Mouse (Mus musculus) hindbrain, embryonic 16.5 days (tissue): ENCODE results near the gene Best3. TPM values are rescaled to one million over a fixed set of nuclear protein-coding genes. Genes with fewer than 3 reads are reported as not detected.
"Not testable (repeated sequence)": the region's sequence is repeated elsewhere in the genome, so short reads cannot be mapped to it uniquely, and the experiment has no call there.

Experiments used
- ATAC-seq: fragments of 200-750 bp; cut with Nextera tagmentation; 2 replicates; pipeline ENCODE4 v1.8.0; 2017; ENCODE audit warnings: moderate TSS enrichment, moderate library complexity
- H3K27ac ChIP-seq: fragments of 300-500 bp; sonication (generic); 2 replicates; pipeline ENCODE4 v1.5.1; 2014; ENCODE audit warnings: low read depth, mild to moderate bottlenecking, control low read depth, low read length, moderate library complexity
- H3K27me3 ChIP-seq: fragments of 300-500 bp; sonication (generic); replicated peaks from 2 replicates; pipeline ENCODE4 v1.6.1; 2014; ENCODE audit warnings: low read length; ENCODE audit not compliant: control insufficient read depth, insufficient read depth
- H3K36me3 ChIP-seq: fragments of 300-500 bp; sonication (generic); 2 replicates; pipeline ENCODE4 v1.6.1; 2014; ENCODE audit warnings: mild to moderate bottlenecking, low read length, moderate library complexity, mixed read lengths; ENCODE audit not compliant: control insufficient read depth, insufficient read depth
- H3K4me1 ChIP-seq: fragments of 300-500 bp; sonication (generic); 2 replicates; pipeline ENCODE4 v1.6.1; 2014; ENCODE audit warnings: low read depth, low read length; ENCODE audit not compliant: control insufficient read depth, insufficient read depth
- H3K4me2 ChIP-seq: fragments of 300-500 bp; sonication (generic); 2 replicates; pipeline ENCODE4 v1.6.1; 2014; ENCODE audit warnings: mild to moderate bottlenecking, low read length, control low read depth, moderate library complexity
- H3K4me3 ChIP-seq: fragments of 300-500 bp; sonication (generic); 2 replicates; pipeline ENCODE4 v1.5.1; 2014; ENCODE audit warnings: mild to moderate bottlenecking, low read length, control low read depth, moderate library complexity
- H3K9ac ChIP-seq: fragments of 300-500 bp; sonication (generic); 2 replicates; pipeline ENCODE4 v1.6.1; 2014; ENCODE audit warnings: low read depth, mild to moderate bottlenecking, control low read depth, low read length, moderate library complexity
- H3K9me3 ChIP-seq: fragments of 300-500 bp; sonication (generic); 2 replicates; pipeline ENCODE4 v1.6.1; 2014; ENCODE audit warnings: mild to moderate bottlenecking, low read length, moderate library complexity; ENCODE audit not compliant: control insufficient read depth
- WGBS: fragments of 180-500 bp; shearing (Covaris S2); extraction: QIAGEN DNeasy Blood & Tissue Kit; methylation state at CpG from one replicate; pipeline ENCODE4 v1.1.7; 2014; 5-methylcytosine and 5-hydroxymethylcytosine counted together
- polyA plus RNA-seq: library from polyadenylated mRNA; unstranded; fragments of >200 nt; fragmentation: Nextera tagmentation; extraction: Ambion mirVana; gene quantifications from 2 replicates; pipeline ENCODE4 v1.2.1, GENCODE M21; 2015

Best3 gene
- polyA plus RNA-seq, 1 experiment from 2014 or later, result 0.16 TPM

- Histone ChIP-seq H3K27me3 (no peaks in the 10 kb centered on the region), H3K4me3 (peak overlapping the region; percentile 24), H3K4me2 (peak overlapping the region; percentile 51), H3K9me3 (no peaks in the 10 kb centered on the region), H3K4me1 (peaks cover 4% of the 10 kb centered on the region; the same call in 1 of the 2 replicates), H3K9ac (no peak overlapping the region), H3K27ac (no peak overlapping the region), H3K36me3 (no peaks in the 10 kb centered on the region)
- ATAC-seq, result peak; percentile 83
- 18% methylated on average over 12 of the region's 12 CpGs for WGBS
These were observed 27.7 kb downstream of the Best3 start for GRCm38 (mm10) chr10:117013689-117014390.

DNA sequence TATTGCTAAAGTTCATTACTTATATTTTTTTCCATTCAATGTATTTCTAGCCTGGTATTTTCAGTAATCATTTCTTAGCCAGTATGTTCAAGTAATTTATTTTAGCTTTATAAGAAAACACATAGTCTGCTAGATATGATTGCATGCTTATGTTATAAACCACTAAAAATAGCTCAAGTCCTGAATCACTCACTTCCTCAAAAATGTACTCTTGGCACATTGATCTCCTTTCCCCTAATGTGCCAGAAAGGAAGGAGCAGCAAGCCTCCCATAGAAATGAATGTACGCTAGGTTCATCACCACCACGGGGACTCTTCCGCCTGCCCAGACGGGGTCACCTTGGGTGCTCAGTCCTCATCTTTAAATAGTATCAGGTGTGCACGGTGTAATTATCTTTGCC, 28.5 kb downstream of the Best3 start:
- H3K27me3 ChIP-seq, result no peaks in the 10 kb centered on the region
- WGBS, result 75% methylated on average over 5 of the region's 5 CpGs
- no peak for ATAC-seq

DNA sequence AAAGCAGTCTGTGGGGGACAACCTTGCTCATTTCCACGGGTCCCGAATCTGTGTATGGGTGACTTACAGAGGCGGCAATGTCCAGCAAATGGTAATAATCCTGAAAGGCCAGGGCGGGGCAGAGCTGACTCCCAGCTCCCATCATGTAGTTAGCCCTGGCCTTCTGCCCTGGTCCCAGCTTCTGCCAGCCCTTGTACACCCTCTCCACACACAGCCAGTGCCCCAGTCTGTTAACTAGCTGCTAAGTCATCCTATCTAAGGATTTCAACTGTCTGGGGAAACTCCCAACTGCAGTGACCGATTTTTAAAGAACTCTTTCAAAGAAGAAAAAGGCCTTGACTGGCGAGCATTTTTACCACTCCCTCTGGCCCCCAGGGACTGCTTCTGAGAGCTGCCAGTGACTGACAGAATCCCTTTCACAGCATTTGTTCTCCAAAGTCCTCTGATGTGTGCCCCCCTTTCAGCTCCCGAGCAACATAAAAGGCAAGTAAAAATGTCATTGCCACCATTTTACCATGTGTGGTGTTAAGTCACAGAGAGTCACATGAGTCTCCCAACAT, 32.2 kb downstream of the Best3 start:
- 49% methylated on average over 7 of the region's 7 CpGs for WGBS
- no peak overlapping the region for H3K27ac ChIP-seq
- H3K27me3 ChIP-seq, result no peaks in the 10 kb centered on the region
- H3K36me3 ChIP-seq, result no peaks in the 10 kb centered on the region
- H3K4me1 ChIP-seq, result peaks cover 7% of the 10 kb centered on the region
- H3K4me3 ChIP-seq, result no peak overlapping the region
- 0 out of 2 replicates have a peak, but pooled peaks have one; percentile 50 for ATAC-seq
- no peak overlapping the region for H3K9ac ChIP-seq
- no peaks in the 10 kb centered on the region for H3K9me3 ChIP-seq
- H3K4me2 ChIP-seq, result no peak overlapping the region

More for the DNA sequence above, 28.5 kb downstream of the Best3 start:
- Histone ChIP-seq H3K4me1 (peaks cover 4% of the 10 kb centered on the region; the same call in 1 of the 2 replicates), H3K27ac (no peak overlapping the region), H3K36me3 (no peaks in the 10 kb centered on the region), H3K9ac (no peak overlapping the region), H3K4me3 (no peak overlapping the region), H3K9me3 (no peaks in the 10 kb centered on the region), H3K4me2 (no peak overlapping the region)

DNA sequence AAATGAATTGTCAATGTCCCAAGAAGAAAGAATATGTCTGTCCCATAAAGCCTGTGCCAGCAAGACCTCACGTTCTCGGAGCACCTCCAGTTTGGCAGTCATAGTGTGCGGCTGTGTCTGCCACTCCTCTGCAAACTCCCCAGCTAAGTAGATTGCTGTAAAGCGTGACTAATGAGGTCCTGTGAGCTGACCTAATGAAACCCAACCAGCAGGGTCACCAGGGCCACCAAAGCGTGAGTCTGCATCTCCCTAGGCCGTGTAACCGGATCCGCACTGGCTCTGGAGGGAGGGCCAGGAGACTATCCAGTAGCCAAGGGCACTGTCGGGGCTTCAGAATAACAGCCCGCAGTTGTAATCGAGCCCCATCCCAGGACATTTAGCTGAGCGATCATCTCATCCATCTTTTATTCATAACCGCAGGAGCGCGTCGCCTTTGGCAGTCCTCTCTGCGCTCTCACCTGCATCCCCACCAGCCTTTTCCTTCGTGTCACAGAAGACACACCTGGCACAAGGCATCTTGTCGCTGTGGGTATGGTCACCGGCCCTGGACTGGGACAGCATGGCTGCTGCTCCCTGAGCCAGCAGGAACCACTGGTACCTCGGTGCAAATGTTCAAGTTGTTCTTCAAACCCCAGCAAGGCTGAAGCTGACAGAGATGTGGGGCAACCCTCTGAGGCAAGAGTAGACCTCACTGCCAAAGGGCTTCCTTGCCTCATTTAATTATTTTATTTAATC, 35.1 kb downstream of the Best3 start:
- Histone ChIP-seq H3K9ac (no peak overlapping the region), H3K9me3 (no peaks in the 10 kb centered on the region), H3K4me1 (peaks cover 3% of the 10 kb centered on the region; the same call in 1 of the 2 replicates), H3K27ac (no peak overlapping the region), H3K27me3 (no peaks in the 10 kb centered on the region), H3K36me3 (no peaks in the 10 kb centered on the region), H3K4me3 (no peak overlapping the region), H3K4me2 (peak overlapping the region; percentile 12; the same call in 1 of the 2 replicates)
- WGBS, result 21% methylated on average over 21 of the region's 21 CpGs
- no peak; the same call in 1 of the 2 replicates for ATAC-seq

DNA sequence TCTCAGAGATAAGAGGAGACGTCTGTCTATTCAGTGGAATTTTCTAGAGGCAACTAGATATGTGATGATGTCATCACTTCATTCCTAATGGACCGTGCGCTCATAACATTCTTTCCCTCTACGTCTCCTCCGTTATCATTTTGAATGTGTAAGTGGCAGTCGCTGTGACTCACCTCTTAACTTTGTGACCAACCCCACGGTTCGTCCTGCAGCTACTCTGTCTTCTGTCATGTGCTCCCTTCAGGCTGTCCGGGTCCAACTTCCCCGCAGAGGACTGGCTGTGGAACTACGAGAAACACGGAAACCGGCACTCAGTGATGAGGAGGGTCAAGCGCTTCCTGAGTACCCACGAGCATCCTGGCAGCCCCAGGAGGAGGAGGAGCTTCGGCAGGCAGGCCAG, 37.6 kb downstream of the Best3 start:
- H3K4me1 ChIP-seq, result peaks cover 3% of the 10 kb centered on the region; the same call in 1 of the 2 replicates
- no peaks in the 10 kb centered on the region for H3K9me3 ChIP-seq
- ATAC-seq, result no peak
- H3K4me3 ChIP-seq, result no peak overlapping the region
- no peak overlapping the region for H3K4me2 ChIP-seq
- 71% methylated on average over 16 of the region's 16 CpGs for WGBS
- no peaks in the 10 kb centered on the region for H3K27me3 ChIP-seq
- no peak overlapping the region for H3K9ac ChIP-seq
- H3K27ac ChIP-seq, result no peak overlapping the region
- no peaks in the 10 kb centered on the region for H3K36me3 ChIP-seq

GRCm38 (mm10) chr10:117025776-117026175, 39.7 kb downstream of the Best3 start:
- not testable (repeated sequence) for H3K4me2 ChIP-seq, H3K4me1 ChIP-seq, H3K4me3 ChIP-seq, H3K27me3 ChIP-seq, H3K27ac ChIP-seq, H3K36me3 ChIP-seq, H3K9me3 ChIP-seq, H3K9ac ChIP-seq, ATAC-seq

DNA sequence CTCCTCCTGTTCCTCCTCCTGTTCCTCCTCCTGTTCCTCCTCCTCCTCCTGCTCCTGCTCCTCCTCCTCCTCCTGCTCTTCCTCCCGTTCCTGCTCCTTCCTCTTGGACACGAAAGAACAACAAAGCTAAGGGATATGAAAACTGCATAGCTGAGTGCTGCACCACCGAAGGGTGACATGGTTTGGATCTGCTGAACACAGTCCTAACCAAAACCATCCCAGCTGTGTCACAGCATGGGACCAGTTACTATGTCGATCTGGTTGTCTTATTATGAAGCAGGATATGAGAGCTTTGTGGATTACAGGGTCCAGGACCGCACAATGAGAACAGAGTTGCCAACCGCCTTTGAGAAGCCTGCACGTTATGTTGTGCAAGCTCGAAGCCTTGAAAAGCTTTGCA, 40.1 kb downstream of the Best3 start:
- Histone ChIP-seq H3K9me3 (no peaks in the 10 kb centered on the region), H3K9ac (no peak overlapping the region), H3K36me3 (no peaks in the 10 kb centered on the region), H3K4me1 (peaks cover 2% of the 10 kb centered on the region; the same call in 1 of the 2 replicates), H3K4me2 (no peak overlapping the region), H3K27ac (no peak overlapping the region), H3K27me3 (no peaks in the 10 kb centered on the region), H3K4me3 (no peak overlapping the region)
- 82% methylated on average over 8 of the region's 8 CpGs for WGBS
- no peak for ATAC-seq

DNA sequence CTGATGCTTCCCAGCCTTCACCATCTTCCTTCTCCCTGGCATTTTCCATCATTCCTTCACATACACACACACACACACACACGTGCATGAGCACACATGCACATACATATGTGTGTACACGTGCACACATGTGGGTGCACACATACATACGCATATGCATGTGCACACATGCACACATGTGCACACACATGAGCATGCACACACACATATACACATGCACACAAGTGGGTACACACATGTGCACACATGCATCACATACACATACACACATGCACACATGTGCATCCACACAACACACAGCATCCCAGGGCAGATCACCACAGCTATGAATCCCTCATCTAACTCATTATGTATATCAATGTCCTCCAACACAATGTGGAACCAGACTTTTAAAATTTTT, 45.0 kb downstream of the Best3 start:
- no peak overlapping the region for H3K4me2 ChIP-seq
- H3K4me1 ChIP-seq, result no peaks in the 10 kb centered on the region
- 91% methylated on average over 3 of the region's 3 CpGs for WGBS
- no peak overlapping the region for H3K27ac ChIP-seq
- H3K4me3 ChIP-seq, result no peak overlapping the region
- H3K9me3 ChIP-seq, result no peaks in the 10 kb centered on the region
- ATAC-seq, result no peak
- no peaks in the 10 kb centered on the region for H3K27me3 ChIP-seq
- H3K9ac ChIP-seq, result no peak overlapping the region
- no peaks in the 10 kb centered on the region for H3K36me3 ChIP-seq

DNA sequence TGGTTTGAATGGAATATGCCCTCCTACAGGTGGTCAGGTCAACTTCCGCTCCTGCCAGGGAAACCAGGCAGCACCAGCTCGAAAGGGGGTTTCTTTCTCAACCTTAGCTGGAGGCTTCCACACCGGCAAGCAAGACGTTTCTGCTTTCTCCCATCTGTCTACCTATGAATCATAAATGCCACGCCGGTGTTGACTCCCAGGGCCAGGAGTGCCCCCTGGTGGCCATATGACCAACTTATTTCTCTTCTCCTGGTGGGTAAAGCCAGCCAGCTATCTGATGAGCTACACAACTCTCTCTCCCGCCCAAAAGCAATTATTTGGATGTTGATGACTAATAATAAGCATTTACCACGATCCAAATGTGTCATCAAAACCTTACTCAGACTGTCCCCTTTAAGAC, 47.7 kb downstream of the Best3 start:
- Histone ChIP-seq H3K36me3 (no peaks in the 10 kb centered on the region), H3K9me3 (no peaks in the 10 kb centered on the region), H3K27me3 (no peaks in the 10 kb centered on the region), H3K4me2 (no peak overlapping the region), H3K27ac (no peak overlapping the region), H3K4me3 (no peak overlapping the region), H3K9ac (no peak overlapping the region), H3K4me1 (no peaks in the 10 kb centered on the region)
- 25% methylated on average over 8 of the region's 8 CpGs for WGBS
- ATAC-seq, result no peak
